Mouse (Mus musculus) kidney, embryonic 16.5 days (tissue): Measurements from ENCODE around the gene Nfkbiz. TPM values are rescaled to one million over a fixed set of nuclear protein-coding genes. Genes with fewer than 3 reads are reported as not detected.
A peak's percentile ranks its signal among the peaks of the same experiment; 100 is the strongest.
"Not testable (repeated sequence)": the region's sequence is repeated elsewhere in the genome, so short reads cannot be mapped to it uniquely, and the experiment has no call there.

ENCODE experiments used
- ATAC-seq: fragments of 200-750 bp; cut with Nextera tagmentation; 2 replicates; pipeline ENCODE4 v1.8.0; 2017; ENCODE audit warnings: moderate TSS enrichment; ENCODE audit not compliant: low FRiP score, low TSS enrichment
- H3K27ac ChIP-seq: fragments of 300-500 bp; sonication (generic); 2 replicates; pipeline ENCODE4 v1.5.1; 2014; ENCODE audit warnings: low read length
- H3K27me3 ChIP-seq: fragments of 300-500 bp; sonication (generic); 2 replicates; pipeline ENCODE4 v1.6.1; 2014; ENCODE audit warnings: low read length, control low read depth, mixed read lengths; ENCODE audit not compliant: insufficient read depth
- H3K36me3 ChIP-seq: fragments of 300-500 bp; sonication (generic); 2 replicates; pipeline ENCODE4 v1.6.1; 2014; ENCODE audit warnings: low read length, control low read depth, mixed read lengths; ENCODE audit not compliant: insufficient read depth
- H3K4me1 ChIP-seq: fragments of 300-500 bp; sonication (generic); 2 replicates; pipeline ENCODE4 v1.6.1; 2014; ENCODE audit warnings: low read length, control low read depth, mixed read lengths; ENCODE audit not compliant: insufficient read depth
- H3K4me2 ChIP-seq: fragments of 300-500 bp; sonication (generic); replicated peaks from 2 replicates; pipeline ENCODE4 v1.6.1; 2014; ENCODE audit warnings: low read depth, low read length
- H3K4me3 ChIP-seq: fragments of 300-500 bp; sonication (generic); 2 replicates; pipeline ENCODE4 v1.5.1; 2014; ENCODE audit warnings: mild to moderate bottlenecking, low read length
- H3K9ac ChIP-seq: fragments of 300-500 bp; sonication (generic); replicated peaks from 2 replicates; pipeline ENCODE4 v1.6.1; 2014; ENCODE audit warnings: low read length
- H3K9me3 ChIP-seq: fragments of 300-500 bp; sonication (generic); 2 replicates; pipeline ENCODE4 v1.6.1; 2016; ENCODE audit warnings: low read length, control low read depth
- WGBS: fragments of 180-500 bp; shearing (Covaris S2); extraction: QIAGEN DNeasy Blood & Tissue Kit; methylation state at CpG from one replicate; pipeline ENCODE4 v1.1.7; 2014; 5-methylcytosine and 5-hydroxymethylcytosine counted together
- polyA plus RNA-seq: library from polyadenylated mRNA; unstranded; fragments of >200 nt; fragmentation: Nextera tagmentation; extraction: Ambion mirVana; gene quantifications from 2 replicates; pipeline ENCODE4 v1.2.1, GENCODE M21; 2015

Nfkbiz gene
- 4.5 and 5.1 TPM in 2 replicates for polyA plus RNA-seq

DNA sequence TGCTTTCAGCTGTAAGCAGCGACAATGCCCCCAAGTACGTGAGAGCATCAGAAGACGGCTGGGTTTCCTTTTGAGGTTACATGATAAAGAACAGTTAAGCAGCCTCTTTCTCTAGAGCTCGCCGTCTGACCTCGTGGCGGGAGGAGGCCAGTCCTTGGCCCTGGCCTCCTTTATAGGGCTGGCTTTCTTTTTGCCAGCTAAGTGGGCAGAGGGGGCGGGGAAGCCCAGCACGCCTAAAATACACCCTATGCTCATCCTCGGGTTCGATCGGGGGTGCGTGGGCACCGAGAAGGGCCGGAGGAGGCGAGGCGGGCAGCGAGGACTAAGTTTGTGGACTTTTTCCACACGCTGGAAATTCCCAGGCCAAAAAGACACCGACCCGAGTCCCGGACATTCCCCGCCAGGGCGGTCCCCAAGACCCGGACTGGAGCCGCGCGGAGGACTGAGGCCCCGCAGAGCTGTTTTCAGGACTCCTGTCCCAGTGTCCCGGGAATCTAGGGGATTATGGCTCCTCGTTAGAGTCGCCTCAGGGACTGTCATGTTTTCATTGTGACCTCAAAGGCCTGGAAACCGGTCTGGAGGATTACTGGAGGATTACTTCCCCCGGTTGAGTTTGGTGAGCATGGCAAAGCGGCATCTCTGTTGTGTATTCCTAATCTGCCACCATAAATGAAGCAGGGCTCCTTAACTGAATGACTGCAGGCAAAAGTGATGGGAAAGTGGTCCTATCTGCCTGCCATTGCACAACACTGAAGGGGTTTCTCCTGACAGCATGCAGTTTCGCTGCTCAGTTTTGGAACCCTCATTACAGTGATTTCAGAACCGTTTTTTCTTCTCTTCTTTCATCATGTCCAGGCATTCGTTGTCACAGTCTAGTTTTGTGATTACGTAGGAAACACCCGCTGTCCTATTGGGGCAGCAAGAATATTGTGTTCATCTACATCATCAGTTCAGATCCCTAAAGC, at the start of gene Nfkbiz:
TSS of gene Nfkbiz (minus strand) at position 390 of the 965 bp plus-strand sequence.
- Histone ChIP-seq H3K27me3 (no peaks in the 10 kb centered on the region), H3K4me2 (peak within 1 kb of the TSS; percentile 71), H3K4me3 (peak within 1 kb of the TSS; percentile 66), H3K27ac (peak within 1 kb of the TSS; percentile 90), H3K9ac (peak within 1 kb of the TSS; percentile 94), H3K4me1 (peaks cover 7% of the 10 kb centered on the region; the same call in 1 of the 2 replicates), H3K9me3 (no peaks in the 10 kb centered on the region), H3K36me3 (peaks cover under 1% of the 10 kb centered on the region)
- peak; percentile 96 for ATAC-seq
- WGBS = under 1% methylated on average over 40 of the region's 40 CpGs

DNA sequence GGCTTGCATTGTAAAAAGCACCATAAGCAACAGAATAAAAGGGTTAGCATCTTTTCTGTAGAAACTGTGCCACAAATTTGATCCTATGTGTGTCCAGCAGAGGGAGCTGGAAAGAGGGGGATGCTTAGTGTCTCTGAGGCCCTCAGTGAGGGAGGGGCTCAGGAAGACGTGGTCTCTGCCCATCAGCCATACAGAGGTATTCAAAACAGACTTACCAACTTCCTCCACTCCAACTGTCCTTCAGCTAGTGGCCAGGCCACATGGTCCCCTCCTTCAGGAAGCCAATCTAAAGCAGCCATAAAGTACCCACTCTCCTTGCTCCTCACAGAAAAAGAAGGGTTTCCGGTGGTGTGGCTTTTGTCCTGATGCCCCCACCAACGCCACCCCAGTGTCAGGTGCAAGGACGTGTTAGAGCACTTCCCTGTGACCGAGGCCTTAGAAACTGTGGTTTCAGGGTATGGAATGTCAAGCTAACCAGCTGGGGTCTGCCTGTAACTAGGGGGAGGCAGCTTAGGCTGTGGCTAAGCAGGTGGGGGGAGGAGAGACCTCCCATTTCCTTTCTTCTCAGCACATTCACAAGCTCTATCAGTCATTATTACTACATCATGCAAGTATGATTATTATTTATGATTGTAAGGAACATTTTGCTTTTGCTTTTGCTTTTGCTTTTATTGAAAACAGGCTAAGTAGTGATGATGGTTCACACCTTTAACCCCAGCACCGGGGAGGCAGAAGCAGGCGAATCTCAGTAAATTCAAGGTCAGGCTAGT, 49.3 kb upstream of the Nfkbiz start:
- H3K9me3 ChIP-seq = no peaks in the 10 kb centered on the region
- H3K9ac ChIP-seq = no peak overlapping the region
- H3K36me3 ChIP-seq = peaks cover 12% of the 10 kb centered on the region
- H3K4me1 ChIP-seq = no peaks in the 10 kb centered on the region
- no peak overlapping the region; the same call in 1 of the 2 replicates for H3K27ac ChIP-seq
- WGBS = 60% methylated on average over 7 of the region's 7 CpGs
- no peak for ATAC-seq
- no peaks in the 10 kb centered on the region for H3K27me3 ChIP-seq
- H3K4me2 ChIP-seq = no peak overlapping the region
- no peak overlapping the region for H3K4me3 ChIP-seq

DNA sequence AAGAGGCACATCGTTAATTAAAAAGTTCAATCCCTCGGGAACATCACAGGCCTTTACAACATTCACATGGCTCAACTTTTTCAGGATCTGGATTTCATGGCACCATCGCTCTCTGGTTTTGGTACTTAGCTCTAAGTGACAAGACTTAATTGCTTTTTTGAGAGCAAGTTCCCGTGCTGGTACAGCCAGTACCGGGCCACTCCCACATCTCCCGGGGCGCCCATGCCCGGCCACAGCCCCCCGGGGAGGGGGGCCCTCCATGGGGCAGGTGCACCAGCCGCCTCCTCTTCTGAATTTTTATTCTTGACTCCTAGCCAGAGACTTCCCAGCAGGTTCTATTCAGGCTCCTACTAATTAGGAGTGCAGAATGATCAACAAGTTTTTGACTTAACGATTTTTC, 45.5 kb upstream of the Nfkbiz start:
- no peaks in the 10 kb centered on the region for H3K4me1 ChIP-seq
- H3K36me3 ChIP-seq = peaks cover 11% of the 10 kb centered on the region
- H3K4me2 ChIP-seq = no peak overlapping the region
- 79% methylated on average over 11 of the region's 11 CpGs for whole genome bisulfite sequencing
- H3K27me3 ChIP-seq = no peaks in the 10 kb centered on the region
- H3K9me3 ChIP-seq = no peaks in the 10 kb centered on the region
- H3K4me3 ChIP-seq = no peak overlapping the region
- H3K9ac ChIP-seq = no peak overlapping the region
- ATAC-seq = no peak
- H3K27ac ChIP-seq = no peak overlapping the region

DNA sequence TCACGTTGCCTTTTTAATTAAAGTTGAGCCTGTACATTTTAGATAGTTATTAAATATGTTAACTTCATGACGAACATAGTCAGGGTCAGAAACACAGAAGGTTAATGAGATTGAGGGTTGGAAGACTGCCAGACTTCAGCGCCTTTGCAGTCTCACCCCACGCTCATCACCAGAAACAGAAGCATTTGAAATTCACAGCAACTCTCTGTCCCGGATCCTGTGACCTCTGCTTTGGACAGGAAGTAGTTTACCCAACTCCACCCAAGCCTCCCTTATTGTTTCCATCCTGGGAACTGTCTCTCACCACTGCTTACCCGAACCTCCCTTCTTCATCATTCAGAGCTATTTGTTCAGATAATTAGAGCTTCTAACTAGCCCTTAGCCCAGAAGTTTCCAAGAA, 37.3 kb upstream of the Nfkbiz start:
- 53% methylated on average over 6 of the region's 6 CpGs for WGBS
- Histone ChIP-seq H3K27ac (no peak overlapping the region), H3K4me1 (no peaks in the 10 kb centered on the region), H3K9me3 (no peaks in the 10 kb centered on the region), H3K4me2 (no peak overlapping the region), H3K36me3 (no peaks in the 10 kb centered on the region), H3K9ac (no peak overlapping the region), H3K27me3 (no peaks in the 10 kb centered on the region), H3K4me3 (no peak overlapping the region)
- ATAC-seq = no peak

GRCm38 (mm10) chr16:55863832-55864231, 25.1 kb upstream of the Nfkbiz start:
- Histone ChIP-seq H3K9ac (no peak overlapping the region), H3K4me1 (no peaks in the 10 kb centered on the region), H3K36me3 (0 out of 2 replicates have a peak, but pooled peaks cover 8% of the 10 kb centered on the region), H3K4me3 (no peak overlapping the region), H3K9me3 (no peaks in the 10 kb centered on the region), H3K4me2 (no peak overlapping the region), H3K27me3 (no peaks in the 10 kb centered on the region), H3K27ac (no peak overlapping the region)
- 65% methylated on average over 4 of the region's 4 CpGs for WGBS
- ATAC-seq = no peak

- peak; percentile 42; the same call in 1 of the 2 replicates for ATAC-seq
- 29% methylated on average over 7 of the region's 7 CpGs for WGBS
These were observed 24.6 kb upstream of the Nfkbiz start for GRCm38 (mm10) chr16:55863149-55863815.

GRCm38 (mm10) chr16:55861104-55861503, 22.4 kb upstream of the Nfkbiz start:
- WGBS = 92% methylated on average over 3 of the region's 3 CpGs

More at GRCm38 (mm10) chr16:55863149-55863815, 24.6 kb upstream of the Nfkbiz start:
- no peak overlapping the region for H3K4me3 ChIP-seq
- H3K4me2 ChIP-seq = no peak overlapping the region
- H3K9ac ChIP-seq = no peak overlapping the region
- H3K27me3 ChIP-seq = no peaks in the 10 kb centered on the region
- no peaks in the 10 kb centered on the region for H3K9me3 ChIP-seq
- H3K27ac ChIP-seq = no peak overlapping the region
- H3K4me1 ChIP-seq = no peaks in the 10 kb centered on the region
- H3K36me3 ChIP-seq = 0 out of 2 replicates have a peak, but pooled peaks cover 8% of the 10 kb centered on the region

DNA sequence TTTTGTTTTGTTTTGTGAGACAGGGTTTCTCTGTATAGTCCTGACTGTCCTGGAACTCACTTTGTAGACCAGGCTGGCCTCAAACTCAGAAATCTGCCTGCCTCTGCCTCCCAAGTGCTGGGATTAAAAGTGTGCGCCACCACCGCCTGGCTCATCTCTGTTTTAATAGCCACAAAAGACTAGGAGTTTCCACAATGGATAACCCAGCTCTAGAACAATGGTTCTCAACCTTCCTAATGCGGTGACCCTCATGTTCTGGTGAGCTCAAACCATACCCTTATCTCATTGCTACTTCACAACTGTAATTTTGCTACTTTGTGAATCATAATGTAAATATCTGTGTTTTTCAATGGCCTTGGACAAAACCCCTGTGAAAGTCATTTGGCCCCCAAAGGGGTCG, 20.7 kb upstream of the Nfkbiz start:
- not testable (repeated sequence) for H3K27me3 ChIP-seq, H3K4me1 ChIP-seq, H3K4me3 ChIP-seq, H3K27ac ChIP-seq, H3K9me3 ChIP-seq, H3K36me3 ChIP-seq, H3K4me2 ChIP-seq, ATAC-seq, H3K9ac ChIP-seq
- WGBS = 89% methylated on average over 4 of the region's 4 CpGs

More at GRCm38 (mm10) chr16:55861104-55861503, 22.4 kb upstream of the Nfkbiz start:
- no peak overlapping the region for H3K9ac ChIP-seq
- no peak overlapping the region for H3K4me3 ChIP-seq
- H3K9me3 ChIP-seq = no peaks in the 10 kb centered on the region
- no peaks in the 10 kb centered on the region for H3K4me1 ChIP-seq
- no peaks in the 10 kb centered on the region for H3K27me3 ChIP-seq
- no peak overlapping the region for H3K27ac ChIP-seq
- ATAC-seq = no peak
- no peak overlapping the region for H3K4me2 ChIP-seq
- 0 out of 2 replicates have a peak, but pooled peaks cover 11% of the 10 kb centered on the region for H3K36me3 ChIP-seq

DNA sequence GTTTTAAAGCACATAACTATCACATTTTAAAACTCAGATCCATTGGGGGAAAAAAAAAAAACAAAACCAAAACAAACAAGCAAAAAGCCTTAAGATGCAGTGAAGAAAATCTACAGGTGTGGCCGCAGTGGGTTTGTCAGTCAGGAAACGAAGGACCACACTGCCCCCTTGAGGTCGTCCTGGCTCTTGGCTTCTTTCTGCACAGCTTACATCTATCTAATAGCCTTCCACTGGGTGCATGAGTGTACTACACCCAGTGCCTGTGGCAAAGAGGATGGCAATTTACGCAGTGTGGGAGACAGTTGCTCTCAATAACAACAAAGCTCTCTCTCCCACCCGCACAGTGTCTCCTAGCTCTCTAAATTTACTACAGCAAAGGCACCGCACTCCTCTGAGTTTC, 19.8 kb upstream of the Nfkbiz start:
- ATAC-seq = 0 out of 2 replicates have a peak, but pooled peaks have one; percentile 39
- WGBS = 65% methylated on average over 6 of the region's 6 CpGs
- no peak overlapping the region for H3K27ac ChIP-seq

More for the DNA sequence above, 19.8 kb upstream of the Nfkbiz start:
- no peak overlapping the region for H3K4me3 ChIP-seq
- H3K4me2 ChIP-seq = no peak overlapping the region
- H3K4me1 ChIP-seq = no peaks in the 10 kb centered on the region
- H3K9ac ChIP-seq = no peak overlapping the region
- H3K9me3 ChIP-seq = no peaks in the 10 kb centered on the region
- H3K36me3 ChIP-seq = 0 out of 2 replicates have a peak, but pooled peaks cover 5% of the 10 kb centered on the region
- H3K27me3 ChIP-seq = no peaks in the 10 kb centered on the region
